Mouse (Mus musculus): Measurements from ENCODE around the gene Arap1. TPM values are rescaled to one million over a fixed set of nuclear protein-coding genes. Genes with fewer than 3 reads are reported as not detected.

Gene Arap1
- polyA plus RNA-seq, 1 experiment from 2014 or later, result 14.5 TPM

- Histone ChIP-seq H3K27me3 (ENCODE audit: control insufficient read depth, insufficient read depth, low read length) (no peaks in the 10 kb centered on the region), H3K4me1 (replicated peaks; ENCODE audit: control insufficient read depth, insufficient read depth, low read length) (no peaks in the 10 kb centered on the region), H3K27ac (ENCODE audit: low read depth, low read length) (no peak overlapping the region), H3K36me3 (ENCODE audit: control insufficient read depth, insufficient read depth, low read length) (no peaks in the 10 kb centered on the region), H3K9ac (ENCODE audit: low read length) (no peak overlapping the region), H3K9me3 (ENCODE audit: control insufficient read depth, low read length) (no peaks in the 10 kb centered on the region), H3K4me2 (ENCODE audit: low read depth, low read length, severe bottlenecking) (no peak overlapping the region), H3K4me3 (ENCODE audit: low read depth, low read length) (no peak overlapping the region)
- DNase-seq (ENCODE audit: low spot score), result no peak
- WGBS, result 83% methylated on average over 3 of the region's 3 CpGs
- no peak for ATAC-seq (replicated peaks; ENCODE audit: low FRiP score)
Measured at GRCm38 (mm10) chr7:101360406-101360805, 12.5 kb downstream of the Arap1 start.

- no peak for ATAC-seq (replicated peaks; ENCODE audit: low FRiP score)
- WGBS, result 76% methylated on average over 4 of the region's 4 CpGs
- no peaks in the 10 kb centered on the region for H3K27me3 ChIP-seq (ENCODE audit: control insufficient read depth, insufficient read depth, low read length)
- no peak for DNase-seq (ENCODE audit: low spot score)
- no peak overlapping the region for H3K27ac ChIP-seq (ENCODE audit: low read depth, low read length)
- H3K4me2 ChIP-seq (ENCODE audit: low read depth, low read length, severe bottlenecking), result no peak overlapping the region
- no peaks in the 10 kb centered on the region for H3K36me3 ChIP-seq (ENCODE audit: control insufficient read depth, insufficient read depth, low read length)
- H3K4me3 ChIP-seq (ENCODE audit: low read depth, low read length), result no peak overlapping the region
- no peak overlapping the region for H3K9ac ChIP-seq (ENCODE audit: low read length)
- no peaks in the 10 kb centered on the region for H3K9me3 ChIP-seq (ENCODE audit: control insufficient read depth, low read length)
- no peaks in the 10 kb centered on the region for H3K4me1 ChIP-seq (replicated peaks; ENCODE audit: control insufficient read depth, insufficient read depth, low read length)
Measured at GRCm38 (mm10) chr7:101361021-101361420, 13.2 kb downstream of the Arap1 start.

- no peaks in the 10 kb centered on the region for H3K36me3 ChIP-seq (ENCODE audit: control insufficient read depth, insufficient read depth, low read length)
- no peak for ATAC-seq (replicated peaks; ENCODE audit: low FRiP score)
- no peak overlapping the region for H3K4me2 ChIP-seq (ENCODE audit: low read depth, low read length, severe bottlenecking)
- no peaks in the 10 kb centered on the region for H3K9me3 ChIP-seq (ENCODE audit: control insufficient read depth, low read length)
- H3K4me1 ChIP-seq (replicated peaks; ENCODE audit: control insufficient read depth, insufficient read depth, low read length), result no peaks in the 10 kb centered on the region
- H3K27ac ChIP-seq (ENCODE audit: low read depth, low read length), result no peak overlapping the region
- 64% methylated on average over 4 of the region's 4 CpGs for WGBS
- no peak overlapping the region for H3K4me3 ChIP-seq (ENCODE audit: low read depth, low read length)
- no peak for DNase-seq (ENCODE audit: low spot score)
- no peak overlapping the region for H3K9ac ChIP-seq (ENCODE audit: low read length)
- no peaks in the 10 kb centered on the region for H3K27me3 ChIP-seq (ENCODE audit: control insufficient read depth, insufficient read depth, low read length)
Measured at GRCm38 (mm10) chr7:101361767-101362166, 13.9 kb downstream of the Arap1 start.

- H3K9me3 ChIP-seq (ENCODE audit: control insufficient read depth, low read length), result no peaks in the 10 kb centered on the region
- H3K4me2 ChIP-seq (ENCODE audit: low read depth, low read length, severe bottlenecking), result no peak overlapping the region
- no peak for DNase-seq (ENCODE audit: low spot score)
- no peak overlapping the region for H3K9ac ChIP-seq (ENCODE audit: low read length)
- 84% methylated on average over 5 of the region's 5 CpGs for WGBS
- H3K27ac ChIP-seq (ENCODE audit: low read depth, low read length), result no peak overlapping the region
- no peak overlapping the region for H3K4me3 ChIP-seq (ENCODE audit: low read depth, low read length)
- H3K27me3 ChIP-seq (ENCODE audit: control insufficient read depth, insufficient read depth, low read length), result no peaks in the 10 kb centered on the region
- no peak for ATAC-seq (replicated peaks; ENCODE audit: low FRiP score)
- no peaks in the 10 kb centered on the region for H3K4me1 ChIP-seq (replicated peaks; ENCODE audit: control insufficient read depth, insufficient read depth, low read length)
- H3K36me3 ChIP-seq (ENCODE audit: control insufficient read depth, insufficient read depth, low read length), result no peaks in the 10 kb centered on the region
Measured at GRCm38 (mm10) chr7:101362791-101363191, 14.9 kb downstream of the Arap1 start.

- Histone ChIP-seq H3K27ac (ENCODE audit: low read depth, low read length) (no peak overlapping the region), H3K4me1 (replicated peaks; ENCODE audit: control insufficient read depth, insufficient read depth, low read length) (no peaks in the 10 kb centered on the region), H3K9ac (ENCODE audit: low read length) (no peak overlapping the region), H3K27me3 (ENCODE audit: control insufficient read depth, insufficient read depth, low read length) (no peaks in the 10 kb centered on the region), H3K4me2 (ENCODE audit: low read depth, low read length, severe bottlenecking) (no peak overlapping the region), H3K4me3 (ENCODE audit: low read depth, low read length) (no peak overlapping the region), H3K36me3 (ENCODE audit: control insufficient read depth, insufficient read depth, low read length) (no peaks in the 10 kb centered on the region), H3K9me3 (ENCODE audit: control insufficient read depth, low read length) (no peaks in the 10 kb centered on the region)
- 86% methylated on average over 5 of the region's 5 CpGs for WGBS
- DNase-seq (ENCODE audit: low spot score) (no peak), ATAC-seq (replicated peaks; ENCODE audit: low FRiP score) (no peak)
Measured at GRCm38 (mm10) chr7:101363914-101364313, 16.0 kb downstream of the Arap1 start.

GRCm38 (mm10) chr7:101367901-101368852, 20.3 kb downstream of the Arap1 start:
- Histone ChIP-seq H3K27ac (ENCODE audit: low read depth, low read length) (no peak overlapping the region), H3K4me1 (replicated peaks; ENCODE audit: control insufficient read depth, insufficient read depth, low read length) (no peaks in the 10 kb centered on the region), H3K4me2 (ENCODE audit: low read depth, low read length, severe bottlenecking) (no peak overlapping the region), H3K9me3 (ENCODE audit: control insufficient read depth, low read length) (no peaks in the 10 kb centered on the region), H3K9ac (ENCODE audit: low read length) (no peak overlapping the region), H3K4me3 (ENCODE audit: low read depth, low read length) (no peak overlapping the region), H3K36me3 (ENCODE audit: control insufficient read depth, insufficient read depth, low read length) (no peaks in the 10 kb centered on the region), H3K27me3 (ENCODE audit: control insufficient read depth, insufficient read depth, low read length) (no peaks in the 10 kb centered on the region)
- no peak for ATAC-seq (replicated peaks; ENCODE audit: low FRiP score)
- WGBS, result 74% methylated on average over 11 of the region's 11 CpGs
- no peak for DNase-seq (ENCODE audit: low spot score)

- WGBS, result 79% methylated on average over 7 of the region's 7 CpGs
- no peaks in the 10 kb centered on the region for H3K27me3 ChIP-seq (ENCODE audit: control insufficient read depth, insufficient read depth, low read length)
- no peak for ATAC-seq (replicated peaks; ENCODE audit: low FRiP score)
- no peak overlapping the region for H3K9ac ChIP-seq (ENCODE audit: low read length)
- no peak overlapping the region for H3K4me3 ChIP-seq (ENCODE audit: low read depth, low read length)
- no peaks in the 10 kb centered on the region for H3K36me3 ChIP-seq (ENCODE audit: control insufficient read depth, insufficient read depth, low read length)
- no peak for DNase-seq (ENCODE audit: low spot score)
- H3K27ac ChIP-seq (ENCODE audit: low read depth, low read length), result no peak overlapping the region
- H3K4me2 ChIP-seq (ENCODE audit: low read depth, low read length, severe bottlenecking), result no peak overlapping the region
- H3K4me1 ChIP-seq (replicated peaks; ENCODE audit: control insufficient read depth, insufficient read depth, low read length), result no peaks in the 10 kb centered on the region
- H3K9me3 ChIP-seq (ENCODE audit: control insufficient read depth, low read length), result no peaks in the 10 kb centered on the region
Measured at GRCm38 (mm10) chr7:101369666-101370065, 21.8 kb downstream of the Arap1 start.

- H3K36me3 ChIP-seq (ENCODE audit: control insufficient read depth, insufficient read depth, low read length), result no peaks in the 10 kb centered on the region
- no peaks in the 10 kb centered on the region for H3K9me3 ChIP-seq (ENCODE audit: control insufficient read depth, low read length)
- ATAC-seq (replicated peaks; ENCODE audit: low FRiP score), result no peak
- no peaks in the 10 kb centered on the region for H3K27me3 ChIP-seq (ENCODE audit: control insufficient read depth, insufficient read depth, low read length)
- H3K4me1 ChIP-seq (replicated peaks; ENCODE audit: control insufficient read depth, insufficient read depth, low read length), result peaks cover 6% of the 10 kb centered on the region; the same call in 1 of the 2 replicates
- DNase-seq (ENCODE audit: low spot score), result no peak
- WGBS, result 84% methylated on average over 26 of the region's 26 CpGs
- no peak overlapping the region for H3K4me2 ChIP-seq (ENCODE audit: low read depth, low read length, severe bottlenecking)
- no peak overlapping the region for H3K4me3 ChIP-seq (ENCODE audit: low read depth, low read length)
- H3K9ac ChIP-seq (ENCODE audit: low read length), result no peak overlapping the region
- H3K27ac ChIP-seq (ENCODE audit: low read depth, low read length), result no peak overlapping the region
Measured at GRCm38 (mm10) chr7:101373082-101373481, 25.2 kb downstream of the Arap1 start.

- DNase-seq (ENCODE audit: low spot score) (no peak), ATAC-seq (replicated peaks; ENCODE audit: low FRiP score) (peak; percentile 51; the same call in 1 of the 2 replicates)
- H3K4me1 ChIP-seq (replicated peaks; ENCODE audit: control insufficient read depth, insufficient read depth, low read length), result peaks cover 9% of the 10 kb centered on the region; the same call in 1 of the 2 replicates
- no peak overlapping the region for H3K9ac ChIP-seq (ENCODE audit: low read length)
- H3K4me2 ChIP-seq (ENCODE audit: low read depth, low read length, severe bottlenecking), result no peak overlapping the region
- H3K4me3 ChIP-seq (ENCODE audit: low read depth, low read length), result no peak overlapping the region
- no peak overlapping the region for H3K27ac ChIP-seq (ENCODE audit: low read depth, low read length)
- H3K27me3 ChIP-seq (ENCODE audit: control insufficient read depth, insufficient read depth, low read length), result no peaks in the 10 kb centered on the region
- H3K36me3 ChIP-seq (ENCODE audit: control insufficient read depth, insufficient read depth, low read length), result no peaks in the 10 kb centered on the region
- H3K9me3 ChIP-seq (ENCODE audit: control insufficient read depth, low read length), result no peaks in the 10 kb centered on the region
Measured at GRCm38 (mm10) chr7:101374155-101374554, 26.3 kb downstream of the Arap1 start.

All from forebrain, embryonic 11.5 days (tissue).